Mouse (Mus musculus) liver, adult 2 months (tissue): ENCODE results near the gene Aff4. TPM values are rescaled to one million over a fixed set of nuclear protein-coding genes. Genes with fewer than 3 reads are reported as not detected.
A peak's percentile ranks its signal among the peaks of the same experiment; 100 is the strongest.

Source experiments
- DNase-seq: peaks from one replicate; pipeline ENCODE4 v3.0.0-alpha.2; 2011; ENCODE audit warnings: low read depth, low spot score; ENCODE audit errors: extremely low read depth
- H3K27ac ChIP-seq: fragments of 200-500 bp; replicated peaks from 2 replicates; pipeline ENCODE4 v1.5.1; 2012; ENCODE audit warnings: low read depth, mild to moderate bottlenecking, control low read depth, inconsistent platforms, low read length; ENCODE audit not compliant: insufficient read depth
- H3K27me3 ChIP-seq: fragments of 200-500 bp; 2 replicates; pipeline ENCODE4 v1.6.1; 2012; ENCODE audit warnings: mild to moderate bottlenecking, moderate library complexity, low read length, inconsistent platforms; ENCODE audit not compliant: control insufficient read depth, insufficient read depth
- H3K36me3 ChIP-seq: fragments of 200-500 bp; 2 replicates; pipeline ENCODE4 v1.6.1; 2012; ENCODE audit warnings: low read length, inconsistent platforms; ENCODE audit not compliant: control insufficient read depth, insufficient read depth
- H3K4me1 ChIP-seq: fragments of 200-500 bp; 2 replicates; pipeline ENCODE4 v1.6.1; 2011; ENCODE audit warnings: low read length; ENCODE audit not compliant: control insufficient read depth, insufficient read depth
- H3K4me3 ChIP-seq: fragments of 200-500 bp; 2 replicates; pipeline ENCODE4 v1.5.1; 2011; ENCODE audit warnings: low read depth, mild to moderate bottlenecking, control low read depth, low read length, moderate library complexity; ENCODE audit not compliant: insufficient read depth
- H3K79me2 ChIP-seq: fragments of 200-500 bp; 2 replicates; pipeline ENCODE4 v1.6.1; 2012; ENCODE audit warnings: inconsistent platforms, mild to moderate bottlenecking, low read length, moderate library complexity; ENCODE audit not compliant: control insufficient read depth, insufficient read depth
- H3K9ac ChIP-seq: fragments of 200-500 bp; 2 replicates; pipeline ENCODE4 v1.6.1; 2012; ENCODE audit warnings: low read depth, mild to moderate bottlenecking, control low read depth, inconsistent platforms, low read length
- CTCF ChIP-seq: fragments of 200-500 bp; IDR thresholded peaks from 2 replicates; pipeline ENCODE4 v1.5.1; 2011; ENCODE audit warnings: low read depth, low read length, control low read depth
- POLR2A ChIP-seq: fragments of 200-500 bp; IDR thresholded peaks from 2 replicates; pipeline ENCODE4 v1.6.1; 2011; ENCODE audit warnings: low read length, control low read depth; ENCODE audit not compliant: insufficient read depth; ENCODE audit errors: extremely low read depth
- WGBS: fragments of 180-500 bp; shearing (Covaris S2); methylation state at CpG from one replicate; pipeline ENCODE4 v1.1.7; 2018; 5-methylcytosine and 5-hydroxymethylcytosine counted together
- polyA plus RNA-seq: library from polyadenylated mRNA; depleted of rRNA; stranded (reverse); fragments of >200 nt; gene quantifications from 2 replicates; pipeline ENCODE4 v1.2.3, GENCODE M21; 2012
- total RNA-seq: library from RNA; depleted of rRNA; stranded (reverse); fragments of >200 nt; gene quantifications from 2 replicates; pipeline ENCODE4 v1.2.3, GENCODE M21; 2014

Gene Aff4
- total and polyA plus RNA-seq, 2 experiments = 7.3 to 32.1 TPM

DNA sequence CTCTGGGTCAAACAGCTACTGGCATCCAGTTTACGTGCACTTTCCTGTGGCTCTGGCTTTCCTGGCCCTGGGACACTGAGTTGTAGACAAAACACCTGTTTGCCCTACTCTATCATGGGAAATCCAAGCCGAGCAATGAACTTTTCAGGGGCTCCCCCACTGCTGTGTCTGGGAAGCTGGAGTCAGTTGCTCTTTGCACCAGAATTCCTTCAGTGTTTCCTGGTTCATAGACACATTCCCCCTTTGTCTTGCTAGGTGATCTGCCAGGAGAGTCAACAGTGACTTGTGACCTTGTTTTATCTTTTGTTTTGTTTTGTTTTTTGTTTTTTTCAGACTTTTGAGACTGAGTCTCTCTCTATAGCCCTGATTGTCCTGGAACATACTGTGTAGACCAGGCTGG is 100.7 kb downstream of the Aff4 start:
- DNase-seq = peak; percentile 87
- H3K27me3 ChIP-seq = no peaks in the 10 kb centered on the region
- no peaks in the 10 kb centered on the region for H3K79me2 ChIP-seq
- H3K9ac ChIP-seq = no peak overlapping the region; the same call in 1 of the 2 replicates
- no peak overlapping the region for H3K4me3 ChIP-seq
- H3K27ac ChIP-seq = peak overlapping the region; percentile 84
- peaks cover 43% of the 10 kb centered on the region for H3K4me1 ChIP-seq
- TF ChIP-seq POLR2A (no peak), CTCF (no peak)
- H3K36me3 ChIP-seq = no peaks in the 10 kb centered on the region
- WGBS = 26% methylated on average over 2 of the region's 2 CpGs

DNA sequence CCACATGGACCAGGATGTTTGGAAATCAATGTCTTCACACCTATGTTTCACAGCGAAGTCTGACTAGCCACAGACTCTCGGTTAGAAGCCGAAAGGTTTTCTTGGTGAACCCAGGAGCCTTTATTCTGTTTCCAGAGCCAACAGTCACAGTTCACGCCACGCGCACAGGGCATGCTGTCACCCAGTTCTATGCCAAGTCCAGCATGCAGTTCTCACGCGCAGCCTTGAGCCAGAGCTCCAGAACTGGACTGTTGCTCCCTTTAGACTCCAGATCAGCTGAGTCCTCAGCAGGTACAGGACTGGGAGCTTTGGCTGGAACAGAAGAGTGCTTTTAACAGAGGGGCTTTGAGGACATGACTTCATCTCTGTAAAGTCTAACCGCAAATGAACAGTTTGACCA is 101.8 kb downstream of the Aff4 start:
- 38% methylated on average over 9 of the region's 9 CpGs for WGBS
- no peaks in the 10 kb centered on the region for H3K36me3 ChIP-seq
- H3K79me2 ChIP-seq = peaks cover 3% of the 10 kb centered on the region
- TF ChIP-seq POLR2A (no peak), CTCF (no peak)
- peak overlapping the region; percentile 16; the same call in 1 of the 2 replicates for H3K9ac ChIP-seq
- no peaks in the 10 kb centered on the region for H3K27me3 ChIP-seq
- peak overlapping the region; percentile 95 for H3K27ac ChIP-seq
- H3K4me1 ChIP-seq = peaks cover 41% of the 10 kb centered on the region
- no peak overlapping the region for H3K4me3 ChIP-seq
- peak; percentile 98 for DNase-seq

DNA sequence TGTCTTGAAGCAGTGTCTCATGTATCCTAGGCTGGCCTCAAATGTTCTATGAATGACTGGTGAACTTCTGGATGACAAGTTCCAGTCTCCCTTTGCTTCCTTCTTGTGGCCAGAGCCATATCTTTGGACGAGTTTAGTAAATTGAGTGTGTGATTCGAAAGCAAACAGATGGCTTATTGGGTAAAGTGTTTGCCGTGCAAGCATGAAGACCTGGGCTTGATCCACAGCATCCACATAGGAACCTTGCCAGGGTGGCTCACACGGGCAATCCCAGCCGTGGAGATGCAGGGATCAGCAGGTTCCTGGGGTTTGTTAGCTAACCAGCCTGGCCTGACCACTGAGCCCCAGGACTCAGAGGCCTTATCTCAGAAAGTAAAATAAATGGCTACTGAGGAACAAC is 102.4 kb downstream of the Aff4 start:
- Histone ChIP-seq H3K27me3 (no peaks in the 10 kb centered on the region), H3K4me3 (no peak overlapping the region), H3K36me3 (no peaks in the 10 kb centered on the region), H3K27ac (peak overlapping the region; percentile 95), H3K79me2 (peaks cover 9% of the 10 kb centered on the region), H3K4me1 (peaks cover 42% of the 10 kb centered on the region), H3K9ac (0 out of 2 replicates have a peak overlapping the region, but pooled peaks have one; percentile 16)
- WGBS = 27% methylated on average over 5 of the region's 5 CpGs
- DNase-seq = peak; percentile 96
- TF ChIP-seq POLR2A (no peak), CTCF (no peak)

DNA sequence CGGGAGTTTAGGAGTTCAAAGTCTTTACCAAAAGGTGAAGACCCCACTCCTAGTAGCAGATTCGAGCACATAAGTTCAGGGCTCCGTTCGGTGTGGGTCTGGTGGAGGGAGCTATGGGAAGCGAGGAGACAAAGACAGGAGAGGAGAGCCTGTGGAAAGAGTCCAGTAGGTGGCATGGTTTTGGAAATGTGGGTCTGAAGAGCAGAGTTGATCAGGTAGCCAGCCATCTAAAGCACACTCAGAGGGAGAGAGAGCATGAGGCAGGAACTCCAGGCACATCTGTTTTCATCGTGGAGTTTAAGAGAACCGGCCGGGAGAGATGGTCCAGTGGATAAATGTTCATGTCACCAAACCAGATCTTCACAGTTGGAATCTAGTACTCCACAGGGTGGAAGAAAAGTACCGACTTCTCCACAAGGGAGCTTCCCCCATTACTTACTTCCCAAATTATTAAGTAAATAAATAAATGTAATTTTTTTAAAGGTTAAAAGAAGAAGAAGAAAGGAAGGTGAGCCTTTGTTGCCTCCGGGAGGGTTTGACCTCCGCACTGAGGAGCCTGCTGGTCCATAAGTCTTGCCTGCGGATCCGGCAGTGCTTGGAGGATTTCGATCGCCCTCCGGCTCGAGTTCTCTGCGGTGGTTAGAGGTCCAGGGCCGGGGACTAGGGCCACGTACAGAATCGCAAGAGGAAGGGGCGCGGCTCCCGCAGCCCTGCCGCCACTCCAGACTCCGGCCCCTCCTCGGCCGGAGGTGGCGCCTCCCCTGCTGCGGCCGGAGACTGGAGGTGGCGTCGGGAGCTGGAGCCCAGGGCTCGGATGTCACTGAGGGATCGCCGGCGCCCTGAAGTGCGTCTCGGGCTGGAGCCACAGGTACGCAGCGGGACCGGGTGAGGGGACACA is 106.1 kb downstream of the Aff4 start, which contains the start of the genes Gm10447 and Shroom1:
Gm10447 (minus strand) TSS at position 637 of the 898 bp plus-strand sequence.
Shroom1 (plus strand) TSS at position 732 of the 898 bp plus-strand sequence.
- Histone ChIP-seq H3K27me3 (no peaks in the 10 kb centered on the region), H3K4me1 (peaks cover 36% of the 10 kb centered on the region), H3K36me3 (no peaks in the 10 kb centered on the region), H3K9ac (peak within 1 kb of the TSS; percentile 99), H3K4me3 (peak within 1 kb of the TSS; percentile 98), H3K27ac (peak within 1 kb of the TSS; percentile 99), H3K79me2 (peaks cover 21% of the 10 kb centered on the region)
- peak; percentile 75 for TF ChIP-seq POLR2A
- TF ChIP-seq CTCF = peak; percentile 31; the same call in 1 of the 2 replicates
- WGBS = 3% methylated on average over 42 of the region's 42 CpGs
- DNase-seq = peak; percentile 85

DNA sequence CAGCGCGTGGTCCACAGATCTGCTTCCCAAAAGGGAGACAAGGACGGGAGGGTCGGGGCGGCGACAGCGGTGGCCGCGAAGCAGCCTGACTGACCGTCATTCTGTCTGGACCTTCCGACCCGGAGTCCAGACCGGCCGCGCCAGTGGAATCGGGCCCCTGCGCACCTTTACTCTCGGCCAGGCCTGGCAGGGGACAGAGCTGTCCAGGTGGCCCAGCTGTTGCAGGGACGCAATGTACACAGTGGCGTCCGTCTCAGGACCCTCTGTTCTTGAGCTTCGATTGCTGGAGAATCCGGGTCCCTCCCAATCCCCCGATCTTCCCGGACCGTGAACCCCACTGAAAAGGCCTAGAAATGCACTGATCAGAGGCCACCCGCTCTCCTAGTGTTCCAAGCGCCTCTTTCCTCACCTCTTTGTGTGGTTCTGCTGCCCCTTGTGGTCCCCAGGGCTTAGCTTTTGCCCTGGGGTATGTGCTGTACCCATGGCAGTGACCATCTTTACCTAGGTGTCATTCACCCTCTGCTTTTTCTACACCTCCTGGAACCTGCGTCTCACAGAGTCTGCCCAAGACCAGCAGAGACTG is 106.8 kb downstream of the Aff4 start:
- Histone ChIP-seq H3K27me3 (no peaks in the 10 kb centered on the region), H3K4me1 (peaks cover 38% of the 10 kb centered on the region), H3K9ac (peak overlapping the region; percentile 99), H3K36me3 (no peaks in the 10 kb centered on the region), H3K4me3 (peak overlapping the region; percentile 98), H3K79me2 (peaks cover 23% of the 10 kb centered on the region), H3K27ac (peak overlapping the region; percentile 99)
- DNase-seq = peak; percentile 81
- TF ChIP-seq CTCF (peak; percentile 62), POLR2A (no peak)
- 5% methylated on average over 29 of the region's 29 CpGs for WGBS
